Mouse (Mus musculus): ENCODE measurements around the gene Zfp445.

Zfp445 gene

DNA sequence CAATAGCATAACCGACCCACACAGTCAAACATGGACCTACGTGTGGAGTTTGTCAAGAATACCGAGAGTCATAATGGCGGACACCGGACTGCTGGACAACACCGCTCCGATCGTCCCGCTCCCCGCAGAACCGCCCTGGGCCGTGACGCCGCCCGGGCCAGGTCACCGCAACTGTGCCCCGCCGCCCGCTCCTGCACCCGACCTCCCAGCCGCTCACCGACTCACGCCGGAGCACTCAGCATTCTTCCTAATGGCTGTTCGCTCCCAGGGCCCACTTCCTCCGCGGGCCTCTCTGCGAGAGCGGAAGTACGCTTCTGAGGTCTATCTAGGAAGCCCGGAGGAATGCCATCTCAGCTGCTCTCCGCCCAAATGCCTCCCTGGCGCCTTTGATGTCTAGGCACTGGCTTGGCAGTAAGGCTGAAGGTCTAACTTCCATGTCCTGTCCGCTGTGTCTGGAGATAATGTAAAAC lies at the start of gene Zfp445:
Gene Zfp445, minus strand, starts transcription at position 310 of the 470 bp plus-strand sequence.
- under 1% methylated on average over 34 of the region's 34 CpGs for WGBS

DNA sequence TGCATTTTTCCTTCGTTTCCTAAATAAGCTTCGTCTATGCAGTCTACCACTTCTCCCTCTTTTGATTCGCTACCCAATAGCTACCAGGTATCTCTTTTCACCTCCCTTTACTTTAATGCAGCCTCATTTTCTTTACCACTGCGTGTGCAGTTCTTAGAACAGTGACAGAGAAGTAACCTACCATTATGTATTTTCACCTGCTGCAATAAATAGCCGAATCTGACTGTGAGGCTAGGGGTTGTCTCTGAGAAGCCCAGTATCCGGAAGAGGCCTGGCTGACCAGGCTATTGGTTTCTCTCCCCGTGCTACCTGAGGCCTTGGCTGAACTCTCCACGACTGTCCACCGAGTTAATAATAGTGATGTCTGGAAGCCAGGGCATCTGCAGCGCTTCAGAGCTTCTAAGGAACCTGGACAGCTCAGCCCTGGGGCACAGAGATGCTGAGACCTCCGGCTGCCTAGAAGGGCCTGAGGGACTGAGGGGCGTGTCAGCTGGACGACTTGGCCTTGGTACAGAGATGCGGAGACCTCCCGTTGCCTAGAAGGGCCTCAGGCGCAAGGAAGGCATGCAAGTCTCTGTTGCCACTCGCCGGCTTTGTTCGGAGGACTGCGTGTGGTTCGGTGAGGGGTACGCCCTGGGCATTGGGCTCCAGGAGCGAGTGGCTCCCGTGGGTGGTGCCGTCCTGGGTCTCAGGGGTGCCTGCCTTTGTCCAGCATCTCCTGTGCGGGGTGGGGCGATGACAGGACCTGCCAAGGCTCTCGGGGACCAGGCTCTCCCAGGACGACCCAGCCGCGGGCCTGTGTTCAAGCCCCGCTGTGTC lies 37.1 kb upstream of the Zfp445 start:
- 22% methylated on average over 32 of the region's 32 CpGs for WGBS

DNA sequence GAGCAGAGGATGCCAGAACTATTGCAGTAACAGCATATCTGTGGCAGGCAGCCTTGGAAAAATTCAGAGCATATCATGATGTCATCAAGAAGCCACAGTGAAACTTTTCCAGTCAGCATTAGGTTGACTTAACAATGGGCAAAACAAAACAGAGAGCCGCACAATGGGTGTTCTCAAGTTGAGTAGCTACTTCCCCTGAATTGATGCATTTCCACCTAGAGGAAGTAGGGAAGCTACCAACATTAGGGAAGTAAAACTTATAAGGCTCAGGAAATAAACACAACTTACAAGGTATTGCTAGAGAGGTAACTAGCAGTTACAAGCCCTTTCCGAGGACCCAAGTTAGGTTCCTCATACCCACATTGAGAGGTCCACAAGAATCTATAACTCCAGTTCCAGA lies 35.2 kb upstream of the Zfp445 start:
- 94% methylated on average over 2 of the region's 2 CpGs for WGBS

DNA sequence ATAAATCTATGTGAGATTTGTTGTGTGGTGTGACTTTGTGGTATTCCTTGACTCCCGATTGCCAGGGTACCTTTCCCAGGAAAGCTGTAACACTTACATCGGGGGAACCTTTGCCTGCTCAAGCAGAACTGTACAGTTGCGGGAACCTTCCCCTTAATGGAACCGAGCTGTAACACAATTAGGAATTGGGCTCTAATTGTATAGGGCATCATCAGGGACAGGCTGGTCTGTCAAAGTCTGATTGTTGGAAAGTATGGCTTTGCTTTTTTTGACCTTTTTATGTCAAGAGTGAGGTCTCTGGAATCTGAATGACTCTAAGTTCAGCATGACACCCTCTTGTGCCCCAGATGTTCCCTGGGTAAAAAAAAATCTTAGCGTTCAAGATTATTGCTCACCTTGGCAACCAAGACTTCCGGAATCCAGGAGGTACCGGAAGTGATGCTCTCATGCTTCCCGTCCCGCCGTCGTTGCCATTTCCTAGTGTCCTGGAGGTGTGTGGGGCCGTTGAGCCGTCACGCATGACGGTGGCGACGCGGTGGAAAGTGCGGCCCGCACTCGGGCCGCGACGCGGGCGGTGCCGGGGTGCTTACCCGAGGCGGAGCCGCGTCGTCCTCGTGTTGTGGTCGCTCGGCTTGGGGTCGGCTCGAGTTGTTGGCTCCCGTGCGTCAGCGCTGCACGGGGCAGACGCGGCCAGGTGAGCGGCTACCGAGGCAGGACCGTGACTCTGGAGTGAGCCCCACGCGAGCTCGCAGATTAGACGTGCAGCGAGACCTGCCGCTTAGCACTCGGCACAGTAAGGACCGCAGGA lies 20.8 kb upstream of the Zfp445 start:
- WGBS: 6% methylated on average over 54 of the region's 54 CpGs

DNA sequence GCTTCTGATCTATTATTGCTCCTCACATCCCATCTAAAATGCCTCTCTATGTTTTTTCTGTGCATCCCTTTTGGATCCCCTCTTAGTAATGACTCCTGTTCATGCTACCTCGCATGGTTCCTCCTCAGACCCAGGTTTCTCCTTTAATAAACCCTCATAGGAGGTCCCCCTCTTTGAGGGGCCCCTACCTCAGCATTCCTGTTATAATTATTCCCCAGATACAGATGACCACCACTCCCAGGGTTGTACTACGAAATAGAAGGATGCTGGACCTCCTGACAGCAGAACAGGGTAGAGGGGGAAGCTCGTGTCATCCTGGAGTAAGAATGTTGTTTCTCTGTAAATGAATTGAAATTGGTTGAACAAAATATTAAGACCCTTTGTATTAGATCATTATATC lies 19.6 kb upstream of the Zfp445 start, which contains the start of gene Zkscan7:
Gene Zkscan7, plus strand, starts transcription at position 301 of the 400 bp plus-strand sequence.
- 94% methylated on average over 3 of the region's 3 CpGs for WGBS

DNA sequence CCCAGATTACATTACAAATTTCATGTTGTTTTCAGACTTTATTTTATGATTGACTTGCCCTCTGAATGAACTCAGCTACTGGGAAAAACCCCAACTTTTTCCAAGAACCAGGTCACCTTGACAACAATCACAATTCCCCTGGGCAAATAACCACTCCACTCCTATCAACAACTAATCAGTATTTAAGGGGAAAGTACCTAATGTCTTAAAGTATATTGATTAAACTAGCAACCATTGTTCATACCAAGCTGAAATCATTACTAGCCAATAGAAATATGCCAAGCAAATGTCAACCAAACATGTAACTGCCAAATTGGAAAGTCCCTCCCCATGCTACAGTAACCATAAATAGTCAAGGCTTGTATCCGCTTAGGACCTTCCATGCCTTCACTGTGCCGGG lies 9.3 kb upstream of the Zfp445 start:
- WGBS: 94% methylated on average over 2 of the region's 2 CpGs

DNA sequence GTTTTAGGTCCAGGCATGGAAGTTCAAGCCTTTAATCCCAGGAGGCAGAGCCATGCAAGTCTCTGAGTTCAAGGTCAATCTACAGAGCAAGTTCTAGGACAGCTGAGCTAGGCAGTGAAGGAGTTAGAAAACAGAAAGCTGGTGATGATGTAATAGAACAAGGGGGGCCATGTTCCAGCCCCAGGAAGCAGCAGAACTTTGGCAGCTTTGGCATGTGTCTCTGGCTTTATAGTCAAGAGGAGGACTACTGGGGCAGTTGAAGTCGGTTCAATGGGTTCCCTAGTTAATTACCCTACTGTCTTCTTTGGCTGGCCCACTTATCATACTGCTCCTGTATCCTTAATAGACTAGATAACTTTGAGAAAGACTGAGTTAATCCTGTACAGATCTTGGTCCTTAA lies 8.8 kb upstream of the Zfp445 start:
- WGBS: 81% methylated on average over 1 of the region's 1 CpGs

DNA sequence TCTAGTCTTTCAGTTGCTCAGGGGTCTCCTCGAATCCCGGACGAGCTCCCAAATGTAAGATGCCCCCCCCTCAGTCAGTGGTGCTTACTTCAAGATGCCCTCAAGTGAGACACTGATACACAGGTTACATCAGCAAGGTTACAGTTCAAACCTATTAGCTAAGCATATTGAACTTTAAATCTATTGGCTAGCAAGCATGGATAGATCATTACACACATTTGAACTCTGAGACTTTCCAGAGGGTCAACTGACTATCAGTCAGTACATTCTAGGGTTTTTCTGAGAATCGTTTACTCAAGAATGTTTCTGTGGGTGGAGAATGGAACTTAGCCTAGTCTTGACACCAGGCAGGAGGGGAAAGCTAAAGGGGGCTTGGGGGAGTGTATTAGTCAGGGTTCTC lies 6.8 kb upstream of the Zfp445 start:
- WGBS: 85% methylated on average over 4 of the region's 4 CpGs

DNA sequence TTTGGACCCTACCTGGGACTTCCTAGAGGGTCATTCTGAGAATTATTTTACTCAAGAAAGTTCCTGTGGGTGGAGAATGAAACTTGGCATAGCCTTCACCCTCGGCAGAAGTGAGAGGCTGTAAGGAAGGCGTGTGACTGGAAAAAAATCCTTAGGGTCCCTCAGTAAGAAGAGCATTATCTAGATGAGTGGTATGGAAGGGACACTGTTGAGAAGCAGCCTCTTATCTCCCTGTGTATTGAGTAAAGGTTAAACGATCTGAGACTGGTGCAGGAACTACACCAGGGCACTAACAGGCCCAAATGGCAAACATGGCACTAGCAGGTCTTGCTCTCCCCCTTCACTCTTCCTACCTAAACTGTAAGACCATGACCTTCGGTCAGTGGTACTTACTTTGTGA lies 386 bp upstream of the Zfp445 start:
- 66% methylated on average over 4 of the region's 4 CpGs for WGBS

DNA sequence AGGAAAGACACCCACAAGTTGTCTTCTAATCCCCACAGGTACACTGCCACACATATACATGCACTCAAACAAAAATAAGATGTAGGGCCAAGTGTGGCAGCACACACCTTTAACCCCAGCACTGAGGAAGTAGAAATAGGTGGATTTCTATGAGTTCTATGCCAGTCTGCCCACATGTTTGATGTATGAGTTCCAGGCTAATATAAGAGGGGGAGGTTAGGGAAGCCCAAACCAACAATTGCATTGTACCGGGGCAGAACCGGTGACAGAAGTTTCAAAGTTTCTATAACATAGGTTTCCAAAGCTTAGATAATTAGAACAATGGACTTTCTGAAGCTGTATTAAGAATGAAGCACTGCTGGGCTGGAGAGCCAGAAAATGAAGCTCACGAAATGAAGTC lies 958 bp downstream of the Zfp445 start:
- WGBS: 36% methylated on average over 3 of the region's 3 CpGs

DNA sequence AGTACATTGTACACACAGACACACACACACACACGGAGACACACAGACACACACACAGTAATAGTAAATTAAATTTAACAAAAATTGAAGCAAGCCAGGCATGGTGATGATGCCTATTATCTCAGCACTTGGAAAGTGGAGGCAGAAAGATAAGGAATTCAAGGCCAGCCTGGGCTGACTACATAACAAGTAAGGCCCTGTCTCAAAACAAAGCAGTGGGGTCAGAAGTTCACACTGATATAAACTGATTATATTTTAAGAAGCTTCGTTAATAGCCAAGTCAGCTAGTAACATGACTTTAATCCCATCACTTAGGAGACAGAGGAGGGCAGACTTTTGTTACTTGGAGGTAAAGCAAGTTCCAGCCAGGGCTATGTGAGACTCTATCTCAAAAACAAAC lies 2.1 kb downstream of the Zfp445 start:
- 76% methylated on average over 2 of the region's 2 CpGs for WGBS

DNA sequence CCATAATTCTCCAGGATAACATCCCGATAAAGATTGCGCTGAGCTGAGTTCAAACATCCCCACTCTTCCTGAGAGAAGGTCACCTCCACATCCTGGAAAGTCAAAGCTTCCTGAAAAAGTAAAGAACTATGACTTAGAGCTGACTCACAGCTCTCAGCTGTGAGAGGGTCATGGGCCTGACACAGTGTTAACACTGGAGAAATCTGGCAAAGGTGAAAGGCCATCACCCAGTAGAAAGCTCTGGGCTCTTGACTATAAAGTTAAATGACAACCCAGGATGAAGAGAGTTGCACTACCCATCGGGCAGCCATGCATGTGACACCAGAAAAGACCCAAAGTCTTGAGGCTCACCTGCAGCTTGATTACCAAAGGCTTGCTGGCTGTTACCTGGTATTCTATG lies 9.1 kb downstream of the Zfp445 start:
- WGBS: over 99% methylated on average over 3 of the region's 3 CpGs

DNA sequence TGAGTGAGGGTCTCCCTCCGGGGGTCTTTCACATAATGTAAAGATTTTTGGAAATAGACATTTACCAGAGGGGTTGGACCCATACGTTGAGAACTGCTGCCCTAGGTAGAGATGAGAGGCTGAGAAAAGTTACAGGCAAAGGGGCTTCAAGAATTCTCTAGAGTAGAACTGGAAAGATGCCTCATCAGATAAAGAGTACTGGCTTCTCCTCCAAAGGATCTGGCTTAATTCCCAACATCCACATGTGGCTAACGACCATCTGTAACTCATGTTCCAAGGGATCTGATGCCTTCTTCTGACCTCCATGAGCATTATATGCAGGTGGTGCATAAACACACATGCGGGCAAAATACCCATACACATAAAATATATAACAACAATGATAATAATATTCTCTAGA lies 10.2 kb downstream of the Zfp445 start:
- WGBS: 89% methylated on average over 4 of the region's 4 CpGs

DNA sequence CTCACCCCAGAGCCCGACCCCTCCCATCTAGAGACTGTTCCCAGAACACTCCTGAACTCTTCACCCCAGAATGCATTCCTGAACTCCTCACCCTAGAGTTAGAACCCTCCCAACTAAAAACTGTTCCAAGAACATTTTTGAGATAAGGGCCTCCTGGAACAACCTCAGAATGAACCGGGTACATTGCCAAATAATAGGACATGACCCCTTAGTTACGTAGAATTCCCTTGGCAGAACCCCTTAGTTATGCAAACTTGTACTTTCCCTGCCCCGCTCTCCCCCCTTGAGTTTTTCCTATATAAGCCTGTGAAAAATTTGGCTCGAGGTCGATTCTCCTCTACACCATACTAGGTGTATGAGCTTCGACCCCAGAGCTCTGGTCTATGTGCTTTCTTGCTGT lies 10.7 kb downstream of the Zfp445 start:
- WGBS: 95% methylated on average over 2 of the region's 7 CpGs

DNA sequence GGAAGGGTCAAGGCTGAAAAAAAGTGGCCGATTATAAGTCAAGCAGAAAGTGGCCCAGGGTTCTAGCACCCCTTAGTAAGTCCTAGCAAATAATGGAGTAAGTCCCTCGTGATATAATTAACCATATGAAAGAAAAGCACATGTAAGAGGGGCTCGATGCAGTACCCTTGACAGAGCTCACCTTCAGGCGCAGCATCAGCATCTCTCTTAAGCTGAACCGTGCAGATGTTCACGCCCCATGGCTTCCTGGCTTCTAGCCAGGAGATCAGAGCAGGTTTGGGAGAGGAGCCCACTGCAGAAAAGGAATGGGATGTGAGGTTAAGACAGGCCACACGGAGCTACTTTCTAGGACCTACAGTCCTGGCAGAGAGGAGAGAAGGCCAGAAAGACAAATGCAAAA lies 11.3 kb downstream of the Zfp445 start:
- WGBS: 86% methylated on average over 7 of the region's 7 CpGs

DNA sequence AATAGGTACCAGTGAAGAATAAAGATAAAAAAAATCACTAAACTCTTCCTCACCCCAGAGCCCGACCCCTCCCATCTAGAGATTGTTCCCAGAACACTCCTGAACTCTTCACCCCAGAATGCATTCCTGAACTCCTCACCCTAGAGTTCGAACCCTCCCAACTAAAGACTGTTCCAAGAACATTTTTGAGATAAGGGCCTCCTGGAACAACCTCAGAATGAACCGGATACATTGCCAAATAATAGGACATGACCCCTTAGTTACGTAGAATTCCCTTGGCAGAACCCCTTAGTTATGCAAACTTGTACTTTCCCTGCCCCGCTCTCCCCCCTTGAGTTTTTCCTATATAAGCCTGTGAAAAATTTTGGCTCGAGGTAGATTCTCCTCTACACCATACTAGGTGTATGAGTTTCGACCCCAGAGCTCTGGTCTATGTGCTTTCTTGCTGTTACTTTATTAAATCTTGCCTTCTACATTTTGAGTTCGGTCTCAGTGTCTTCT lies 17.9 kb downstream of the Zfp445 start:
- 95% methylated on average over 7 of the region's 8 CpGs for WGBS

DNA sequence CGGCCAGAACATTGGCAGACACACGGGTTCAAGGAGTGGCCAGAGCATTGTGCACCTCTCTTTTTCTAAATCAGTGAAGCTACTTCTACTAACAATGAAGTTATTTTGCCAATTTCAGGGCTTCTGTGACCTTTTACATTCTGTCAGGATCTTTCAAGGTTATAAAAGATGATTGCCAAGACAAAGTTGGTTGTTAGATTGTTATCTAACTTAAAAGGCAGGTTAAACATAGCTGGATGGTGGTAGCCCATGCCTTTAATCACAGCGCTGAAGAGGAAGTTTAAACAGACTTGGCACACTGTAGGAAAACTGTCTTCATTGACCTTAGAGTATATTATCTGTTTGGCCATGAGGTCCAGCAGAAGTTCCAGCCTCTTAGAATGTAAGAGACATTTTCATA lies 20.2 kb downstream of the Zfp445 start:
- 86% methylated on average over 3 of the region's 3 CpGs for WGBS

DNA sequence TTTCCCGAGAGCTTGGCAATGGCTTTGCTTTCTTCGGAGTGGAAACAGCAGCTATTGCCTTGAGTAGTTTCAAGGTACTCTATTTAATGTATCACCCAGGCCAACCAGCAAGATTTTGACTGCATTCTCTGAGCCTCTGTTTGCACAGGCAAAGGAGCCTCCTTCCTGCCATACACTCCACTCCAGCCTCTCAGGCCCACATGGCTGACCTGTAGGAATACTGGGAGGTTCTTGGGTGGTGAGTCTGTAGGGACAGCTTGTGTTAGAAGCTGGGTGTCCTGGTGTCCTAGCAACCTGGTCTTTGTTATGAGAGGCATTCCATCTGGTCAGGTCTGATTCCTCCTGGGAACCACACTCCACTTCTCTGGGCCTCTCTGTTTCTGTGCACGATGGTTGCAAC lies 22.0 kb downstream of the Zfp445 start, which contains the start of gene Gm35549:
Gene Gm35549, minus strand, starts transcription at position 276 of the 400 bp plus-strand sequence.
- WGBS: 73% methylated on average over 3 of the region's 3 CpGs

DNA sequence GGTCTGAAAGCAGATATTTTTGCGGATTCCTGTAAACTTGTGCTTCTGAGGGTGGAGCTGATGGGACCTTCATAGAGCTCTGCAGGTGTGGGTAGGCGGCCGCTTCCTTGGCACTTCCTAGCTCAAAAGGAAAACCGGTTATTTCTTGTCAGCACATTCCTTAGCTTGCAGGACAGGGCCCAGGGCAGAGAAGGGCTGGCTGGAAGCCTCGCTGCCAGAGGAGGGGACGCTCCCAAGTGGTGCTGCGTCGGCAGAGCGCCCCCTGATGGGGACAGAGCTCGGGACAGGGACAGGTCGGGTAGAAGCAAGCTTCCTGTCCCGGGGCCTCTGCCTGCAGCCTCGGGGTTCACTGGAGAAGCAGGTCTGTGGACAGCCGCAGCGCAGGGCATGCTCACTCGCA lies 28.1 kb downstream of the Zfp445 start:
- WGBS: 40% methylated on average over 16 of the region's 16 CpGs

DNA sequence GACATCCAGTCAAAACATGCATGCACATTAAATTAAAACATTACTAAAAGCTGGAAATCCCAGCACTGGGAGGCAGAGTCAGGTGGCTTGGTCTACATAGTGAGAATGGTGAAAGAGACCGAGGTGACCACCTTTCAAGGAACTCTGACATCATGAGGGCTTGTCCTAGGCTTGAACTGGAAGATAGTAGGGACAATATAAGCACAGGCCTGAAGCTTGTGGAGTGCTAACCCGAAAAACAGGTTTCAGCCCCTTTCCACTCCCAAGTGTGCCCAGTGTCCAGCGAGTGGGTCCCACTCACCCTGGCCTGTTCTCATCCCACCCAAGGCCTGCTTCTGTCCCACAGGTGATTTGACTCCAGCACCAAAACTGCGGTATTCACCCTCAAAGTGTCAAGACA lies 28.6 kb downstream of the Zfp445 start:
- 81% methylated on average over 4 of the region's 4 CpGs for WGBS

DNA sequence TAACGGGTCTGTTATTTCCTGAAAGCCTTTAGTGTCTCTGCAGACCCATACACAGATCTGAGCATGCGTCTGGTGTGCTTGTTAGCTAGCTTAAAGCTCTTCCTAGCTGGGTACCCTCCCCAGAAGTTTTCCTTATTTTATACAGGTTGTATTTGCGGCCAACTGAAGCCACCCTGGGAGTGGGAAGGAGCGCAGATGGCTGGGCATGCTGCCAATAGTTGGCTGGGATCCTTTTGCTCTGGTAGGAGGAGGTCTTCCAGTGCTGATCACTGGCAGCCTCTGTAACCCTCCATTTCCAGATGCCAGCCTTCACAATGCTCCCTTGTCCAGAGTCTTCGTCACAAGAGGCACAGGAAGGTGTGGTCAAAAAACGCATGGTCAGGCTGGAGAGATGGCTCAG lies 29.0 kb downstream of the Zfp445 start:
- 22% methylated on average over 6 of the region's 6 CpGs for WGBS

DNA sequence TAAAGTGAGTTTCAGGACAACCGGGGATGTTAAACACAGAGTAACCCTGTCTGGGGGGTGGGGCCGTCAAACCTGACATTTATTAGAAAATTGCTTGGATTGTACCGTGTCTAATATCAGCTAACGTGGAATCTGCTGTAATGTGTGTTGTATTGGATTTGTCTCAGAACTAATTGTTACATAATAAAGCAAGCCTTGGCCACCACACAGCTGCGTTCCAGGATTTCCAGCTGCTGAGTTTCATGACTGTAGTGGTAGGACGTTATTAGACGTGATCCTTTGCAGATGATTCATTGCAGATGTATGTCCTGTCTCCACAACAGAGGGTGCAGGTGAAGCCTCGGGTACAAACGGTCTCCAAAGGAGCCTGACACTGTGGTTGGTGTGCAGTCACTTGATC lies 29.7 kb downstream of the Zfp445 start:
- WGBS: 66% methylated on average over 9 of the region's 9 CpGs
